Mouse (Mus musculus) gastrocnemius, postnatal 36 days (tissue): ENCODE measurements around the gene Rtl10. TPM values are rescaled to one million over a fixed set of nuclear protein-coding genes. Genes with fewer than 3 reads are reported as not detected.
"Not testable (repeated sequence)": the region's sequence is repeated elsewhere in the genome, so short reads cannot be mapped to it uniquely, and the experiment has no call there.

ENCODE experiments used
- DNase-seq, 2 experiments: peaks; one replicate each; pipeline ENCODE4 v3.0.0; 2022
- intact Hi-C: fragments of 180-260 bp; cut with DNase I; formaldehyde crosslinking; loops from one replicate; pipeline ENCODE4 v1.15.1; 2025
- total RNA-seq, 2 experiments: library from RNA; stranded (reverse); gene quantifications; 2 replicates each; pipeline ENCODE4 v1.2.3; 2021

Rtl10 gene
- total RNA-seq, 2 experiments from 2014 or later, result 1.9 to 3.1 TPM

- intact Hi-C loops, result no loop called here
- no peak for DNase-seq
These were observed 17.7 kb upstream of the Rtl10 start for GRCm38 (mm10) chr16:18480933-18481485.

DNA sequence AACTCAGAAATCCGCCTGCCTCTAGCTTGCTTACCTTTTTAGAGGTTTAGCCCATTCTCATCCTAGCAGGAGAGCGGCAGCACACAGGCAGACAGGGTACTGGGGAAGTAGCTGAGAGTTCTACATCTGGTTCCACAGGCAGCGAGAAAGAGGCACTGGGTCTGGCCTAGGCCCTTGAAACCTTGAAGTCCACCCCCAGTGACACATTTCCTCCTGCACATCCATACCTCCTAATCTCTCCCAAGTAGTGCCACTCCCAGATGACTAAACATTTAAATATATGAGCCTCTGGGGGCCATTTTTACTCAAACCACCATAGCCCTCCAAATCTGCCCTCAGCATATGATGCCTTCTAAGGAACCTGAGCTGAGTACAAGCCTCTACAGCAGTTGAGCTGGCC is 16.3 kb upstream of the Rtl10 start:
- intact Hi-C loops, result no loop called here
- DNase-seq, result no peak

DNA sequence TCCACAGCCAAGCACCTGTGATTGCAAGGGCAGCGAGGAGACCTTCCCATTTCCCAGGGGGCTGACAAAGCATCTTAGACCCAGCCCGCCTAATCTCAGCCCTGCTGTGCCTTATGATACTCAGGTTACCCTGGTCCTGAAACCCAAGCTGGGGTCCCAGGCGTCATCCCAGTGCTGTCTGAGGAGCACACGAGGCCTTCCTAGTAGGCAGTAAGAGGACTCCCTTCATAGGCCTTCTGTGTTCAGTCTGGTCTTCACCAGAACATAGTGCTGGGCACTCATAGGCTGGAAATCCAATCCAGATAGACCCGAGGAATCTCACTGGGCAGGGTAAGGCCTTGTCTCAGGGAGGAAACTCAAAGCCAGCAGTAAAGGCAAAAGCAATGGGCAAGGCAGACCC is 14.9 kb upstream of the Rtl10 start:
- intact Hi-C loops, result no loop called here
- DNase-seq, result no peak

DNA sequence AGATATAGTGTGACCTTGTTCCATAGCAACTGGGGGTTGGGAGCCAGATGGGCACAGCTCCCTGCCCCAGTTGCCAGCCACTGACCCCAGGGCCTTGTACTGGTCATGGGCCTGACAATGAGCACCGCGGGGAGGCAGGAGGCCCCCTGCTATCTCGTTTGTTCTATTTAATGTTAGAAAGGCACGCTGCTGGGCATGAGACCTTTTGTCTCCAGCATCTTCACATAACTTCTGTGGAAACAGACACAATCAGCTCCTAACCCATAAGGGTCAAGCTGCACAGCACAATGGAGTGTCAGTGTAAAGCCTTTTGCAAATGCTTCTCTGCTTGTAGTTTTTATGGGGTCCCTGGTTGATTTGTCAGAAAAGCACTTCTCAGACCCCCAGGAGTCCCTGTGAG is 14.3 kb upstream of the Rtl10 start:
- intact Hi-C loops, result no loop called here
- no peak for DNase-seq

GRCm38 (mm10) chr16:18484794-18485435 is 13.8 kb upstream of the Rtl10 start:
- DNase-seq, result no peak
- intact Hi-C loops, result no loop called here

GRCm38 (mm10) chr16:18486126-18486525 is 12.6 kb upstream of the Rtl10 start:
- no peak for DNase-seq
- intact Hi-C loops, result no loop called here

DNA sequence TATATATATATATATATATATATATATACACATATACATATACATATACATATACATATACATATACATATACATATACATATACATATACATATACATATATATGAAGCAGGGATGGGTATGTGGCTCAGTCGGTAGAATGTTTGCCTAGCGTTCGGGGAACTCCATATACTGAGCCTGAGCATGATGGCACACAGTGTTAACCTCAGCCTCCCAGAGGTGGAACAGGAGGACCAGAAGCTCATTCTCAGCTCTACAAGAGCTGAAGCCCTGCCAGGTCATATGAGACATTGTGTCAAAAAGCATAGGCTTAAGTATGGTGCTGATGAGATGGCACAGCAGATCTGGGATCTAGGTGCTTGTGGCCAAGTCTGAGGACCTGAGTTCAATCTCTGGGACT is 8.4 kb upstream of the Rtl10 start:
- DNase-seq, result no peak
- intact Hi-C loops, result no loop called here

GRCm38 (mm10) chr16:18490894-18491293 is 7.8 kb upstream of the Rtl10 start:
- intact Hi-C loops, result no loop called here
- DNase-seq, result no peak

- DNase-seq, result no peak
- intact Hi-C loops, result loop anchor here (5.0 kb wide), 1 partner anchor 109 kb away; no protein-coding TSS in a partner anchor
These were observed 711 bp upstream of the Rtl10 start for GRCm38 (mm10) chr16:18497865-18498515.

- no peak for DNase-seq
- intact Hi-C loops, result loop anchor here (5.0 kb wide), 1 partner anchor 108 kb away; no protein-coding TSS in a partner anchor
These were observed 295 bp downstream of the Rtl10 start for GRCm38 (mm10) chr16:18498996-18499395.

DNA sequence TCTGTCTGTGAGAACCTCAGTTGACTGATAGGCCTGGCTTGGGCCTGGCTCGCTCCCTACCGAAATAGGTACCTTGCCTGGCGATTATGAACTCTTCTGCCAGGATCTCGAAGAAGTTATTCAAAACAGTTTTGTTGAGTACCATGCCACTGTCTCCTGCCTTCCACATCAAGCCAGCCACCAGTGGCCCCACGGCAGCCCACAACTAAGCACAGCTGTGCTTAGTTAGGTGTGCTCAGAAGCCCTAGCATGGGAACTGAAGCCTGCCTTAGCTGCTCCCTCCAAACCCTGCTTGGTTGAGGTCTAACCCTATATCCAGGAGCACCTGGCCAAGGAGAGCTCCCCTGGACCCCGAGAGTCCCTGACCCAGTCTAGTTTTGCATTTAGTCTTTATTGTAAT is 2.8 kb downstream of the Rtl10 start:
- DNase-seq, result no peak
- intact Hi-C loops, result no loop called here

GRCm38 (mm10) chr16:18503566-18504342 is 5.1 kb downstream of the Rtl10 start:
- DNase-seq, result no peak
- intact Hi-C loops, result no loop called here

- no peak for DNase-seq
- intact Hi-C loops, result loop anchor here (5.0 kb wide), 1 partner anchor 59 kb away; no protein-coding TSS in a partner anchor
These were observed 8.0 kb downstream of the Rtl10 start for GRCm38 (mm10) chr16:18506524-18507199.

GRCm38 (mm10) chr16:18507200-18507549 is 8.5 kb downstream of the Rtl10 start:
- intact Hi-C loops, result loop anchor here (5.0 kb wide), 1 partner anchor 60 kb away; no protein-coding TSS in a partner anchor
- DNase-seq, result no peak

DNA sequence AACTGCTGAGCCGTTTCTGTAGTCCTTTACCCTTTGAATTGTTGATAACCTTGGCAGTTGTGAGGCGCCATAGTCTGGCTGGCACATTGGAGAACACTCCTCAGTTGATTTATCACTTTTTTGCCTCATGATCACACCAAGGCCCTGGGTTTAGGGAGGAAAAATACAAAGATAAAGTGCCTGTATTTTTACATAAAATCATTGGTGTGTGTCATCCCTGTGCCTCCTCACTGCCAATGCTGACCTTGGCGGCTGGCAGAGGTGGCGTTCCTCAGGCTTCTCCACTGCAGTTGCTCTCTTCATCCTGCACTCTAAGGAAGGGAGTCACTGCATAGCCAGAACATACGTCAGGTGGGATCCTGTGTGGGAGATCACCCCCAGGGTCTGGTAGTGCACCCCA is 13.0 kb downstream of the Rtl10 start:
- no peak for DNase-seq
- intact Hi-C loops, result no loop called here

DNA sequence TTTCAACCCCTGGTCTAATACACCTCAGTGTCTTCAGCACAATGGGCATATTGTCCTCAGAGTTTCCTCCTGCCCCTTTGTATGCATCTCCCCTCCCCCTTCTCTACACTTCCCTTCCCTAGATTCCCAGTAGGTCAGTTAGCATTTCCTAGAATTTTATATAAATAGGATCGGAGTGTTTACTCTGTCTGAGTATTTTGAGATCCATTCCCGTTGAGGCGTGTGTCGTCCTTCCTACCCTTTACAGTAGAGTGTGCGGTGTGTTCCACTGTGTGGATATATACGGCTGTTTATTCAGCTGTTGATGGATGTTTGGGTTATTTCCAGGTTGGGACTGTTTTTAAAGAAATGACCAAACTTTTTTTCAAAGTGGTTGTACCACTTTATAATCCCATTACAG is 14.8 kb downstream of the Rtl10 start:
- intact Hi-C loops, result no loop called here
- DNase-seq, result no peak

- no peak for DNase-seq
- intact Hi-C loops, result no loop called here
These were observed 19.4 kb downstream of the Rtl10 start for GRCm38 (mm10) chr16:18518091-18518490.

DNA sequence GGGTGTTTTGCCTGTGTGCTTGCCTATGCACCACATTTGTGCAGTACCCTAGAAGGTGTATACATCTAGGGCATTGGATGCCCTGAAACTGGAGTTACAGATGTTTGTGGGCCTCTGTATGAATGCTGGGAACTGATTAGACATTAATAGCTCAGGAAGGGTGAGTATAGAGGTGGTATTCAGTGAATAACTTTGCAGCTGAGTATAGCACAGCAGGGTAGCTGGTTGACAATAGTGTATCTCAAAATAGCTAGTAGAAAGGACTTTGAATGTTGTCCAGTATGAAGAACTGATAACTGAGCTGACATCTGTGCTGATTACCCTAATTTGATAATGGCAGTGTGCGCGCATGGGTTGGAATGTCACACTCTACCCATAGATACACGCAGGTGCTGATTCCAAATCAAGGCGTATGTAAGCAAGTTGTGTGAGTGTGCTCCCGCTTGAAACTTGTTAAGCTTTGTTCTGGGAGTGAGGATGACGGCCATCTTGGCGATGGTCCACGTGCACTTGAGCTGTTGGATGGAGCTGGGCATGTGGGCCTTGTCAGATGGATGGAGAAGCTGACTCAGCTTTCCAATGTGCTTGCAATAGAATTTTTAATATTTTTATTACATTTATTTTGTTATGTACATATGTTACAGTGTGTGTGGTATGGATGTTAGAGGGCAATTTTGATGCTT is 25.0 kb downstream of the Rtl10 start:
- no peak for DNase-seq
- intact Hi-C loops, result no loop called here

DNA sequence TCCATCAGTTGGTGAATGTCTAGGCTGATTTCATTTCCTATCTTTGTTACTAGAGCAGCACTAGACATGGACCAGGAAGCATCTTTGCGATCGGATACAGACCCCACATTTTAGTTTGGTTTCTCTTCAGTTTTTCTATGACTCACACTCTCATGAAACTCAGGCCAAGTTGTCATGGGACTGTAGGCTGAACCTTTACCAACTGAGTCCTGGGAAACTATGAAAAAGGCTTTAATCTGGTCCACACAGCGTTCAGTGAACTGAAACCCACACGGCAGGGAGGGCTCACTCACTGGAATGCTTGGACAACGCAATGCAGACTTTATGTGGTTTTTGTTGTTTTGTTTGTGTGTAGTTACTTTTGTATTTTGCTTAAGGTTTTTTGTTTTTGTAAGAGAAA is 30.0 kb downstream of the Rtl10 start:
- intact Hi-C loops, result no loop called here
- DNase-seq, result no peak

DNA sequence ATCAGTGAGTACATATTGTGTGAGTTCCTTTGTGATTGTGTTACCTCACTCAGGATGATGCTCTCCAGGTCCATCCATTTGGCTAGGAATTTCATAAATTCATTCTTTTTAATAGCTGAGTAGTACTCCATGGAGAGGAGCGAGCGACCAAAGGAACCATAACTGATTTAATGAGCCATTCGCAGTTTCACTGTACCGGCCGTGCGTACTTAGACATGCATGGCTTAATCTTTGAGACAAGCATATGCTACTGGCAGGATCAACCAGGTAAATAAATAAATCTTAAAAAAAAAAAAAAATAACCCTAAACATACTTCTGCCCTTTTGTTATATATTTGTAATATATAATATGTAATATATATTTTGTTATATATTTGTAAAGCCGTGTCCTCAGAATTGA is 34.4 kb downstream of the Rtl10 start:
- intact Hi-C loops, DNase-seq: not testable (repeated sequence)
